ENCODE assay signal across 8 mouse cellular contexts in the genomic region with DNA sequence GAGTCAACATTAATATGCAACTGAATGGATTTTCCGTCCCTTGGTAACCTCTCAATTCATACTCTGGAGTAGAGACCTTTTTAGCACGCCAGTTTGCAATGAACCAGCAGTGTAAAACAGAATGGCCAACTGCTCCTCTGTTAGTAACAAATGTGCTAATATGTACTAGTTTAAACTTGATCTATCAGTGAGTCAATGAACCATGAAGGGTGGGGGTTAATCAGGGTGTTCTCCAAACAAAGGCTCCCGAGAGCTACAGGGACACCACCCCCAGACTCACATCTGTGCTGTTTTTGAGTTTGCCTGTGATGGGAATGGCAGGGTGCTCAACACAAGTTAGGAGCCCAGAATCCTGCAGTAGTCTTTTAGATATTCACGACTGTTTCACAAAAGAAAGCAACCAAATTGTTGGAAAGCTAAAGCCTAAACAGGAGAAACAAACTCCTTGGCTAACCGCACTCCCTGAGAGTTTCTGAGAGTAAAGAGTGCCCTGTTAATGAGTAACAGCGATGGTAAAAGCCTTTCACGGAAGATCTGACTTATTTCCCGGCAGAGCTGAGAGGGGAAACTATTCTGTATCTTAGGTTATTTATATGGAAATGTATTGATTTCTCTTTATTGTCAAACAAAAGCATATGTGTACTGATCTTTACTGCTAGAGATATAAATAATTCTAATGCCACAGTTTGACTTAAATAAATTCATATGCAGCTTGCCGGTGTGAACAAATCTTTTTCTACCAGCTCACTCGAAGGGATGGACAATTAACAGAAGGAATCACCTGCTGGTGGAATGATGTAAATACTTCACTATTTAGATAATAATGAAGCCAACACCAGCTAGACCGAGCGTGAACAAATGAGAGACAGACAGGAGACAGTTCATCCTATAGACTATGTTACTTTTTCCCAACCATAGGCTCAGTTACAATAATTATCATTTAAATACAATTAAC.
DNase-seq lines count a peak whose midpoint lies in the region; ATAC-seq and TF ChIP-seq lines count a peak whose summit lies in the region.
"Had no signal": no experiment of that assay in that cellular context is flagged by ENCODE, and none has a peak within 500 bp of the region (broad histone marks: within the 10 kb centered on the region; RNA-seq: fewer than 3 reads in every experiment).

No protein-coding gene starts in this region.

- H3K79me2 ChIP-seq in MEL (ENCODE audit: control insufficient read depth, insufficient read depth, low read length, poor library complexity), result no peaks in the 10 kb centered on the region

- H3K9ac ChIP-seq in MEL (ENCODE audit: control insufficient read depth, low read depth, low read length, poor library complexity, severe bottlenecking), result no peak overlapping the region
- H3K9ac ChIP-seq in intestine, embryonic 15.5 days, result no peak overlapping the region
- H3K9ac ChIP-seq in midbrain, embryonic 13.5 days (replicated peaks), result no peak overlapping the region

- 40% methylated on average over 12 of the region's 12 CpGs for WGBS in intestine, embryonic 15.5 days
- WGBS in midbrain, embryonic 13.5 days, result 13% methylated on average over 12 of the region's 12 CpGs

- H3K4me1 ChIP-seq in MEL (ENCODE audit: control insufficient read depth in 1 of 2, insufficient read depth in 2 of 2, low read length in 2 of 2), result no peaks in the 10 kb centered on the region
- H3K4me1 ChIP-seq in intestine, embryonic 15.5 days (replicated peaks), result no peaks in the 10 kb centered on the region
- peaks cover 15% of the 10 kb centered on the region for H3K4me1 ChIP-seq in midbrain, embryonic 13.5 days (replicated peaks)

- no peak; a peak in 1 of 6 replicates for TF ChIP-seq CTCF in MEL (IDR thresholded peaks at IDR 0.05 in 2 of 3, conservative IDR thresholded peaks at IDR 0.05 in 1 of 3; ENCODE audit: control insufficient read depth in 1 of 3, insufficient read depth in 1 of 3, low read depth in 2 of 3, low read length in 3 of 3, poor library complexity in 1 of 3, severe bottlenecking in 1 of 3)

- H3K27me3 ChIP-seq in MEL (ENCODE audit: control insufficient read depth in 1 of 2, insufficient read depth in 2 of 2, low read length in 2 of 2), result peaks cover 15 to 28% of the 10 kb centered on the region in 2 experiments
- H3K27me3 ChIP-seq in intestine, embryonic 15.5 days (replicated peaks), result no peaks in the 10 kb centered on the region
- no peaks in the 10 kb centered on the region for H3K27me3 ChIP-seq in midbrain, embryonic 13.5 days

- H3K9me3 ChIP-seq in MEL (replicated peaks; ENCODE audit: insufficient read depth, low read length), result no peaks in the 10 kb centered on the region
- no peaks in the 10 kb centered on the region for H3K9me3 ChIP-seq in intestine, embryonic 15.5 days
- no peaks in the 10 kb centered on the region for H3K9me3 ChIP-seq in midbrain, embryonic 13.5 days

- no peak for TF ChIP-seq POLR2A in MEL (IDR thresholded peaks at IDR 0.05; ENCODE audit: control insufficient read depth in 1 of 2, insufficient read depth in 1 of 2, low read depth in 1 of 2, low read length in 2 of 2, poor library complexity in 1 of 2)

- TF ChIP-seq EP300 in MEL (IDR thresholded peaks at IDR 0.05; ENCODE audit: low read depth in 1 of 2, low read length in 2 of 2), result no peak

- peak; percentile 89 for ATAC-seq in intestine, embryonic 15.5 days
- peak; percentile 86 for ATAC-seq in midbrain, embryonic 13.5 days
- ATAC-seq: activated CD4-positive, CD25-positive, alpha-beta regulatory T cell, adult 4 months had no signal

- no peaks in the 10 kb centered on the region for H3K36me3 ChIP-seq in MEL (ENCODE audit: control insufficient read depth in 1 of 2, insufficient read depth in 2 of 2, low read length in 2 of 2)
- H3K36me3 ChIP-seq in intestine, embryonic 15.5 days, result no peaks in the 10 kb centered on the region
- H3K36me3 ChIP-seq in midbrain, embryonic 13.5 days, result no peaks in the 10 kb centered on the region

- H3K4me2 ChIP-seq in intestine, embryonic 15.5 days (replicated peaks), result peak overlapping the region; percentile 42
- H3K4me2 ChIP-seq in midbrain, embryonic 13.5 days (replicated peaks), result peak overlapping the region; percentile 6; the same call in 1 of the 2 replicates

- TF ChIP-seq RAD21 in MEL (IDR thresholded peaks at IDR 0.05; ENCODE audit: low read depth, low read length), result no peak

- no peak overlapping the region for H3K27ac ChIP-seq in MEL (ENCODE audit: control insufficient read depth, low read depth, low read length)
- H3K27ac ChIP-seq in intestine, embryonic 15.5 days, result no peak overlapping the region
- H3K27ac ChIP-seq in midbrain, embryonic 13.5 days, result peak overlapping the region; percentile 3; the same call in 1 of the 2 replicates

- no peak overlapping the region for H3K4me3 ChIP-seq in MEL (ENCODE audit: control insufficient read depth in 1 of 2, insufficient read depth in 1 of 2, low read depth in 2 of 2, low read length in 2 of 2)
- no peak overlapping the region for H3K4me3 ChIP-seq in intestine, embryonic 15.5 days (replicated peaks)
- H3K4me3 ChIP-seq in midbrain, embryonic 13.5 days (replicated peaks), result no peak overlapping the region

- peak; percentile 10 for DNase-seq in MEL (ENCODE audit: low read depth, low spot score)
- peak; percentile 56 for DNase-seq in embryo, embryonic 11 days
- no peak for DNase-seq in right cerebral cortex, postnatal 14 days
- DNase-seq in left cerebral cortex, adult 18-20 months (ENCODE audit: low spot score in 2 of 2), result no peak
- no peak for DNase-seq in adrenal gland, adult 18-20 months (ENCODE audit: low spot score in 2 of 2)

TF ChIP-seq in MEL, 35 proteins besides CTCF, POLR2A, EP300 and RAD21:
- no peak for TF ChIP-seq RCOR1 (IDR thresholded peaks at IDR 0.05; ENCODE audit: low read depth, low read length)
- TF ChIP-seq GABPA (IDR thresholded peaks at IDR 0.05; ENCODE audit: low read depth, low read length), result no peak
- TF ChIP-seq HCFC1 (IDR thresholded peaks at IDR 0.05; ENCODE audit: low read depth, low read length), result no peak
- no peak for TF ChIP-seq UBTF (IDR thresholded peaks at IDR 0.05; ENCODE audit: borderline replicate concordance, insufficient read depth, low read depth, low read length)
- TF ChIP-seq MAZ (IDR thresholded peaks at IDR 0.05; ENCODE audit: low read depth, low read length), result no peak
- no peak for TF ChIP-seq NELFE (IDR thresholded peaks at IDR 0.05; ENCODE audit: low read depth, low read length)
- no peak for TF ChIP-seq KAT2A (conservative IDR thresholded peaks at IDR 0.05; ENCODE audit: low read depth, low read length)
- no peak for TF ChIP-seq JUND (IDR thresholded peaks at IDR 0.05; ENCODE audit: low read depth, low read length)
- no peak for TF ChIP-seq MAX (IDR thresholded peaks at IDR 0.05; ENCODE audit: low read length)
- TF ChIP-seq ETS1 (IDR thresholded peaks at IDR 0.05; ENCODE audit: low read depth, low read length), result no peak
- no peak for TF ChIP-seq MEF2A (IDR thresholded peaks at IDR 0.05; ENCODE audit: extremely low read depth, insufficient replicate concordance, low read depth, low read length, poor library complexity, severe bottlenecking)

Comparison
In these comparisons a context has a peak if more than half of its experiments do, and no peak if none do; other contexts are left out.
1. DNase-seq: peak in MEL (single experiment) and embryo, embryonic 11 days (single experiment); none in right cerebral cortex, postnatal 14 days (single experiment), left cerebral cortex, adult 18-20 months (0 of 2) and adrenal gland, adult 18-20 months (0 of 2).